Mouse (Mus musculus) liver, adult 2 months (tissue): ENCODE measurements around the gene Mef2d.

Source experiments
- CTCF ChIP-seq: fragments of 200-500 bp; IDR thresholded peaks from 2 replicates; pipeline ENCODE4 v1.5.1; 2011; ENCODE audit warnings: low read depth, low read length, control low read depth
- POLR2A ChIP-seq: fragments of 200-500 bp; IDR thresholded peaks from 2 replicates; pipeline ENCODE4 v1.6.1; 2011; ENCODE audit warnings: low read length, control low read depth; ENCODE audit not compliant: insufficient read depth; ENCODE audit errors: extremely low read depth

GRCm38 (mm10) chr3:88140903-88141430 lies 1.2 kb upstream of the Mef2d start:
- TF ChIP-seq POLR2A, result no peak
- no peak for TF ChIP-seq CTCF
